Mouse (Mus musculus): ENCODE data around the gene Dppa1.

DNA sequence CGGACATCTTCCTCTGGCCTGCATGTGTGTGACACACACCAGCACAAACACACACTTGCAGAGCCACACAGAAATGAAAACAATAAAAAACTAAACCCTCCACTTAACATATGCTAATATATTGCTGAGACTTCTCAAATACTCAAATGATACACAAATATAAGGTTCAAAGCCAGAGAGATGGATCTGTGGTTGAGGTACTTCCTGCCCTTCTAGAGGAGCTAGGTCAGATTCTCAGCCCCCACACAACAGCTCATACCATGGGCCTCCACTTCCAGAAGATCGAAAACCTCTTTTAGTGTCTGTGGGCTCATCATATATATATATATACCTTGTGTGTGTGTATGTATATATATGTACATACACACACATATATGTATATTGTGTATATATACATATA, 63.1 kb downstream of the Dppa1 start:
- TF ChIP-seq TAL1 (IDR thresholded peaks at IDR 0.05; ENCODE audit: low read length) (no peak), GATA1 (IDR thresholded peaks at IDR 0.05; ENCODE audit: low read length) (no peak)

All from erythroblast, embryonic 14.5 days (primary cell).